Mouse (Mus musculus): ENCODE measurements around the gene Pdk1. TPM values are rescaled to one million over a fixed set of nuclear protein-coding genes. Genes with fewer than 3 reads are reported as not detected.
"Not testable (repeated sequence)": the region's sequence is repeated elsewhere in the genome, so short reads cannot be mapped to it uniquely, and the experiment has no call there.

The Pdk1 gene
- total and polyA plus RNA-seq, 2 experiments from 2014 or later = 20.8 to 46.7 TPM

- Histone ChIP-seq H3K36me3 (ENCODE audit: insufficient read depth) (peaks cover 17% of the 10 kb centered on the region), H3K4me3 (ENCODE audit: low read depth, low read length) (no peak overlapping the region), H3K4me1 (ENCODE audit: insufficient read depth) (no peaks in the 10 kb centered on the region), H3K27ac (ENCODE audit: low read depth, low read length) (no peak overlapping the region), H3K27me3 (ENCODE audit: insufficient read depth, low read length) (no peaks in the 10 kb centered on the region), H3K9ac (no peak overlapping the region), H3K4me2 (ENCODE audit: low read depth) (no peak overlapping the region), H3K9me3 (ENCODE audit: low read length) (no peaks in the 10 kb centered on the region)
- TF ChIP-seq CTCF (IDR thresholded peaks at IDR 0.05; ENCODE audit: low read depth) = peak; percentile 88
- no peak for ATAC-seq
- DNase-seq = peak; percentile 79
- WGBS = 54% methylated on average over 8 of the region's 8 CpGs
Observed at GRCm38 (mm10) chr2:71898335-71898856, 25.4 kb downstream of the Pdk1 start.

DNA sequence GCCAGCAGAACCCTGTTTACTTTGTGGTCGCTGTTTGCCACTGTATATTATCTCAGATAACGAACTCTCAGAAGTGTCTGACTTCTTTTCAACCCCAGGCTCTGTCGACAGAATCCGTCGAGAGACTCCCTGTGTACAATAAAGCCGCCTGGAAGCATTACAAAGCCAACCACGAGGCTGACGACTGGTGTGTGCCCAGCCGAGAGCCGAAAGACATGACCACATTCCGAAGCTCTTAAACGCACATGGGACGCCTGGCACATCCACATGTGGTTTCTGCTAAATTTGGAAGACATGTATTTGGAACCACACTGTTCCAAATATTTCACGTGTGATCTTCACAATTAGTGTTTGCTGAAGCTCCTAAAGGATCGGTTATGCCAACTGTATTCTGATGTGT is 26.9 kb downstream of the Pdk1 start:
- peaks cover 15% of the 10 kb centered on the region for H3K36me3 ChIP-seq (ENCODE audit: insufficient read depth)
- WGBS = 66% methylated on average over 15 of the region's 15 CpGs
- TF ChIP-seq CTCF (IDR thresholded peaks at IDR 0.05; ENCODE audit: low read depth) = no peak
- no peak for DNase-seq
- H3K4me2 ChIP-seq (ENCODE audit: low read depth) = no peak overlapping the region
- no peak for ATAC-seq
- H3K27me3 ChIP-seq (ENCODE audit: insufficient read depth, low read length) = no peaks in the 10 kb centered on the region
- no peaks in the 10 kb centered on the region for H3K9me3 ChIP-seq (ENCODE audit: low read length)
- no peaks in the 10 kb centered on the region for H3K4me1 ChIP-seq (ENCODE audit: insufficient read depth)
- H3K27ac ChIP-seq (ENCODE audit: low read depth, low read length) = no peak overlapping the region
- H3K4me3 ChIP-seq (ENCODE audit: low read depth, low read length) = no peak overlapping the region
- no peak overlapping the region for H3K9ac ChIP-seq

GRCm38 (mm10) chr2:71905154-71905553 is 32.1 kb downstream of the Pdk1 start:
- no peak overlapping the region for H3K9ac ChIP-seq
- H3K27ac ChIP-seq (ENCODE audit: low read depth, low read length) = no peak overlapping the region
- TF ChIP-seq CTCF (IDR thresholded peaks at IDR 0.05; ENCODE audit: low read depth) = no peak
- H3K36me3 ChIP-seq (ENCODE audit: insufficient read depth) = peaks cover 11% of the 10 kb centered on the region
- no peak for ATAC-seq
- no peak overlapping the region for H3K4me2 ChIP-seq (ENCODE audit: low read depth)
- no peak for DNase-seq
- H3K4me1 ChIP-seq (ENCODE audit: insufficient read depth) = no peaks in the 10 kb centered on the region
- no peak overlapping the region for H3K4me3 ChIP-seq (ENCODE audit: low read depth, low read length)
- 94% methylated on average over 7 of the region's 7 CpGs for WGBS
- H3K9me3 ChIP-seq (ENCODE audit: low read length) = no peaks in the 10 kb centered on the region
- H3K27me3 ChIP-seq (ENCODE audit: insufficient read depth, low read length) = no peaks in the 10 kb centered on the region

DNA sequence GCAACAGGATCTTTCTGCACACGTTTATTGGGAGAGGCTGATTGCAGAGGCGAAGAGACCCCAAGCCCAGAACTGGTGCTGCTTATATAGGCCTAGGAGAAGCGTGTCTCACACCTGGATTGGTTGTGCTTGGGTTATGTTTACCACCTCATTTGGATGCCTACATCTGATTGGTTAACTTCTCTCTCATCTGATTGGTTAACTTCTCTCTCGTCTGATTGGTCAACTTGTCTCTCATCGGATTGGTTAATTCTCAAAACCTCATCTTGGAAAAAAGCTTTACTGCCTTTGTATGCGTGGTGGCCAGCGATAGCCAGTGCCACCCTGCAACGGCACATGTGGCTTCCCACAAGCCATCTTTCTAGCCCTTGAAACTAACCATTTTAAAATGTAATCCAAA is 33.3 kb downstream of the Pdk1 start:
- WGBS = 93% methylated on average over 8 of the region's 8 CpGs
- not testable (repeated sequence) for H3K36me3 ChIP-seq (ENCODE audit: insufficient read depth); H3K27ac ChIP-seq (ENCODE audit: low read depth, low read length); H3K4me1 ChIP-seq (ENCODE audit: insufficient read depth); H3K9me3 ChIP-seq (ENCODE audit: low read length); H3K4me3 ChIP-seq (ENCODE audit: low read depth, low read length); H3K9ac ChIP-seq; H3K27me3 ChIP-seq (ENCODE audit: insufficient read depth, low read length); ATAC-seq; DNase-seq; H3K4me2 ChIP-seq (ENCODE audit: low read depth)

DNA sequence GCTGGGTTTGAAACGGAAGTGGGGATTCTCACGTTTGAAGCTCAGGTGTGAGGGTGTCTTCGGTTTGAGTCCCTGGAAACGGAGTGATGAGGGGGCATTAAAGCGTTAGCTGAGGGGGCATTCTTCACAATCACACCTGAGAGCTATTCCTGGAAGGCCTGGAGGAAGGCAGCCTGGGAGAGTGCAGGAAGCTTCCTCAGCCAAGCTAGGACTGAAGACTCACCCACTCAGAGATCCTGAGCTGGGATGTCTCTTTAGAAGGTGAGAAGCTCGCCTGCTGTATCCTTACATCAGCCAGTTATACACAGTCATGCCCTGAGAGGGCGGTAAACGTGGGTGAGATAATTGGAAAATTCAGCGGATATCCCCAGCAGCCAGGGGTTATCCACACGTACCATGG is 40.9 kb downstream of the Pdk1 start:
- DNase-seq (no peak), ATAC-seq (no peak)
- Histone ChIP-seq H3K27me3 (ENCODE audit: insufficient read depth, low read length) (no peaks in the 10 kb centered on the region), H3K4me1 (ENCODE audit: insufficient read depth) (no peaks in the 10 kb centered on the region), H3K9ac (no peak overlapping the region), H3K4me3 (ENCODE audit: low read depth, low read length) (no peak overlapping the region), H3K4me2 (ENCODE audit: low read depth) (no peak overlapping the region), H3K36me3 (ENCODE audit: insufficient read depth) (no peaks in the 10 kb centered on the region), H3K9me3 (ENCODE audit: low read length) (no peaks in the 10 kb centered on the region), H3K27ac (ENCODE audit: low read depth, low read length) (no peak overlapping the region)
- no peak for TF ChIP-seq CTCF (IDR thresholded peaks at IDR 0.05; ENCODE audit: low read depth)
- WGBS = 81% methylated on average over 10 of the region's 10 CpGs

- no peak overlapping the region for H3K4me3 ChIP-seq (ENCODE audit: low read depth, low read length)
- H3K27ac ChIP-seq (ENCODE audit: low read depth, low read length) = no peak overlapping the region
- H3K9ac ChIP-seq = no peak overlapping the region
- no peak for TF ChIP-seq CTCF (IDR thresholded peaks at IDR 0.05; ENCODE audit: low read depth)
- ATAC-seq (no peak), DNase-seq (no peak)
- H3K4me2 ChIP-seq (ENCODE audit: low read depth) = no peak overlapping the region
- no peaks in the 10 kb centered on the region for H3K27me3 ChIP-seq (ENCODE audit: insufficient read depth, low read length)
- no peaks in the 10 kb centered on the region for H3K9me3 ChIP-seq (ENCODE audit: low read length)
- H3K36me3 ChIP-seq (ENCODE audit: insufficient read depth) = no peaks in the 10 kb centered on the region
- 65% methylated on average over 11 of the region's 11 CpGs for WGBS
- no peaks in the 10 kb centered on the region for H3K4me1 ChIP-seq (ENCODE audit: insufficient read depth)
Observed at GRCm38 (mm10) chr2:71919227-71919647, 46.2 kb downstream of the Pdk1 start.

GRCm38 (mm10) chr2:71924931-71925330 is 51.9 kb downstream of the Pdk1 start:
- not testable (repeated sequence) for H3K4me3 ChIP-seq (ENCODE audit: low read depth, low read length); H3K27ac ChIP-seq (ENCODE audit: low read depth, low read length); DNase-seq; H3K9ac ChIP-seq; H3K9me3 ChIP-seq (ENCODE audit: low read length); H3K36me3 ChIP-seq (ENCODE audit: insufficient read depth); H3K27me3 ChIP-seq (ENCODE audit: insufficient read depth, low read length); H3K4me2 ChIP-seq (ENCODE audit: low read depth); H3K4me1 ChIP-seq (ENCODE audit: insufficient read depth); ATAC-seq
- 89% methylated on average over 2 of the region's 2 CpGs for WGBS

DNA sequence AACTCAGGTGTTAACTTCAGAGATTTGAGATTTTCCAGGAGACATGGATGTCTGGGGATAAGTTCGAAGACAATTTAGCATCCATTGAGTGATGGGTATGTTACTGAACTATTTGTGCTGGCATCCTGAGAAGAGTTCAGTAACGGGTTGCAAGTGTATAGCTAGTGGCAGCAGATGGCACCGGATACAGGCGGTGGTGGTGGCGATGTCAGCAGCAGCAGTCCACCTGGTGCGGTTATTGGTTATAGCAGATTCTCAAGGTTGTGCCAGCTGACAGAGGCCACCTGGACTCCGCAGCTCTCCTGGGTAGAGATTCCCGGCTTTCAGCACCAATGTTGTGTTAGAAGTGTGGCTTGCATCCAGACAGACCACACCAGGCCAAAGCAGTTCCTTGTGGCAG is 61.0 kb downstream of the Pdk1 start:
- no peak for DNase-seq
- no peak overlapping the region for H3K4me2 ChIP-seq (ENCODE audit: low read depth)
- no peak for TF ChIP-seq CTCF (IDR thresholded peaks at IDR 0.05; ENCODE audit: low read depth)
- no peaks in the 10 kb centered on the region for H3K4me1 ChIP-seq (ENCODE audit: insufficient read depth)
- no peak for ATAC-seq
- H3K36me3 ChIP-seq (ENCODE audit: insufficient read depth) = no peaks in the 10 kb centered on the region
- no peak overlapping the region for H3K4me3 ChIP-seq (ENCODE audit: low read depth, low read length)
- H3K27me3 ChIP-seq (ENCODE audit: insufficient read depth, low read length) = no peaks in the 10 kb centered on the region
- WGBS = 93% methylated on average over 8 of the region's 8 CpGs
- H3K27ac ChIP-seq (ENCODE audit: low read depth, low read length) = no peak overlapping the region
- H3K9ac ChIP-seq = no peak overlapping the region
- H3K9me3 ChIP-seq (ENCODE audit: low read length) = no peaks in the 10 kb centered on the region

Measured in forebrain, postnatal 0 days (tissue).